Mouse (Mus musculus) cortical plate, adult 2 months (tissue): ENCODE results near the gene Ski.

Source experiments
- CTCF ChIP-seq: fragments of 200-500 bp; IDR thresholded peaks from 2 replicates; pipeline ENCODE4 v1.5.1; 2011; ENCODE audit warnings: mild to moderate bottlenecking, control low read depth, low read length; ENCODE audit not compliant: insufficient read depth; ENCODE audit errors: extremely low read depth
- POLR2A ChIP-seq: fragments of 200-500 bp; IDR thresholded peaks from 2 replicates; pipeline ENCODE4 v1.6.1; 2011; ENCODE audit warnings: mild to moderate bottlenecking, low read length, control low read depth; ENCODE audit not compliant: insufficient read depth; ENCODE audit errors: extremely low read depth

- TF ChIP-seq POLR2A (no peak), CTCF (no peak)
Measured at GRCm38 (mm10) chr4:155151845-155152244, 70.5 kb downstream of the Ski start.
